Mouse (Mus musculus) WW6 (cell line): ENCODE measurements around the gene Arfgap2.
A peak's percentile ranks its signal among the peaks of the same experiment; 100 is the strongest.
"Not testable (repeated sequence)": the region's sequence is repeated elsewhere in the genome, so short reads cannot be mapped to it uniquely, and the experiment has no call there.

Experiments used
- DNase-seq: peaks from one replicate; pipeline ENCODE4 v3.0.0-alpha.2; 2013; ENCODE audit warnings: low read depth, low spot score

Gene Arfgap2

GRCm38 (mm10) chr2:91264711-91265681, at the start of gene Arfgap2:
Gene Arfgap2 (plus strand): TSS chr2:91264974.
- peak; percentile 85 for DNase-seq

DNA sequence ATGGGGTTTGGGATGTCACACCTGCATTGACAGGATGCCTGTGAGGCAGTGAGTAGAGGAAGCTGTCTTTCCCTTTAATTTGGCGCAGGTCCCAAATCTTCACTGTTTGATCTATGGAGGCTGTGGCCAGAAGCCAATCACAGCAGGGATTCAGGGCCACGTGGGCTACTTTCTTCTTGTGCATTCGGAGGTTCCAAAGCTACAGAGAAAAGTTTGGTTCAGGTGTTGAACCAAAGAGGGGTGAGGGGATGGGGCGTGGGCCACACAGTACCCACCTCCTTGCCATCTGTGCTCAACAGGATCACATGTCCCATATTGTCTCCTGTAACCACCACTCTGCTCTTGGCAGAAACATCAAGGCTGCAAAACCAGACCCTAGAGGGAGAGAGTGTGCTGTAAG, 47.7 kb upstream of the Arfgap2 start:
- no peak for DNase-seq

DNA sequence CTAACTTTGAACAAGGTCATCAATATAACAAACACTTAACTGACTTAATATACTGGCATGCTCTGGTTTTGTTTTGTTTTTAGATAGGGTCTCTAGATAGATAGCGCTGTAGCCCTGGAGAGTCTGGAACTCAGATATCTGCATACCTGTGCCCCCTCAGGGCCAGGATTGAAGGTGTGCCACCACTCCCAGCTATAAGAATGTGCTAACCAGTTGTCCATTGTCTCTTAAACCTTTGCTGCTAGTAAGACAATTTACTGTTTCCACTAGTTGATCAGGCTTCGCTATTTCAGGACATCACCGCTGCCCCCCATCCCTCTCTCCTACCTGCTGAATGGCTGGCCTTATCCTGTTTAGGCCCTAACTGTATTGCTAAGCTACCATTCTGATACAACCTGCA, 44.3 kb upstream of the Arfgap2 start:
- DNase-seq: no peak

DNA sequence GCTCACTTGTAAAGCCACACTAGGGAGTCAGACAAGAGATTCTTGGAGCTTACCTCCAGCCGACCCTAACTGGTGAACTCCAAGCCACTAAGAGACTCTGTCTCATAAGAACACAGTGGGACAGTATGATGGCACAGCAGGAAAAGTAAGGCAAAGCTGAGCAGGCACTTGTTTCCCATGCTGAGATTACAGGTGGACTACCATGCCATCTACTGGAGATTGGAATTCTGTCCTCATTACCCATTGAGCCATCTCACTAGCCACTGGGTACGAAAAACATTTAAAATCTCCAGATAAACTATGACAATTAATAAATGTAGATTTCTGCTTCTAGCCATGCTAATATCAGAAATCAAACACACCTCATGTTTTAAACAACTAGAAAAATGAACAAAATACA, 41.2 kb upstream of the Arfgap2 start:
- no peak for DNase-seq

DNA sequence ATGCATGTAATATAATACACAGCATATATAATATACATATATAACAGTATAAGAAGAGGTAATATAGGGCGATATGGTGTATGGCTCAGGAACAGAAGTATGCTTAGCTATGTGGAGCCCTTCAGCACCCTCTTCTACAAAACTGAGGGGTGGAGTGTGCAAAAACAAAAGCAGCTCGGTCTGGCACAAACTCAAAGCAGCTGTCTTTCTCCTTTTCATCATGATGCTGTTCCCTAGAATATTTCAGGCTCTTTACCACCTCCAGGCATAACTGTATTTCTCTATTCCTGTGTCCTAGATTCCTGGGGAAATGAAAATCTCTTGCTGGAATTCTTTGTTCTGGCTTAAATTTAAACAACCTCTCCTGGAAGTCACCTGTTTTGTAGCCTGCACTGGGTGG, 35.0 kb upstream of the Arfgap2 start:
- no peak for DNase-seq

- DNase-seq: peak; percentile 90
These were observed 27.9 kb upstream of the Arfgap2 start, which contains the start of gene Ddb2 for GRCm38 (mm10) chr2:91236601-91237510. Gene Ddb2 (minus strand): TSS chr2:91236982.

DNA sequence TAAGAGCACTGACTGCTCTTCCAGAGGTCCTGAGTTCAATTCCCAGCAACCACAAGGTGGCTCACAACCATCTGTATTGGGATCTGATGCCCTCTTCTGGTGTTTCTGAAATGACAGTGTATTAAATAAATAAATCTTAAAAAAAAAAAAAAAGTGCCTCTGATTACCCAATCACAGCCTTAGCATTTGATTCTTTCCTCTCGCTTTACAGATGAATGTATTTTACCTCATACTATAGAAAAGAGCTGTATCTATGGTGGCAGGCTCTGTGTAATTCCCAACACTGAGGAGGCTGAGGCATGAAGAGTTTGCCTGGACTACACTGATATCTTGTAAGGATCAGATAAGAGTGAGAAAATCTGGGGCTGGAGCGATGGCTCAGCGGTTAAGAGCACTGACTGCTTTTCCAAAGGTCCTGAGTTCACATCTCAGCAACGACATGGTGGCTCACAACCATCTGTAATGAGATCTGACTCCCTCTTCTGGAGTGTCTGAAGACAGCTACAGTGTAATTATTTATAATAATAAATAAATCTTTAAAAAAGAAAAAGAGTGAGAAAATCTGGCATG, 27.2 kb upstream of the Arfgap2 start:
- DNase-seq: not testable (repeated sequence)

GRCm38 (mm10) chr2:91242547-91242946, 22.2 kb upstream of the Arfgap2 start:
- DNase-seq: no peak

- no peak for DNase-seq
These were observed 21.4 kb upstream of the Arfgap2 start for GRCm38 (mm10) chr2:91243416-91243815.

GRCm38 (mm10) chr2:91244557-91245228, 20.1 kb upstream of the Arfgap2 start:
- DNase-seq: no peak

- no peak for DNase-seq
These were observed 16.4 kb upstream of the Arfgap2 start for GRCm38 (mm10) chr2:91248366-91248765.

DNA sequence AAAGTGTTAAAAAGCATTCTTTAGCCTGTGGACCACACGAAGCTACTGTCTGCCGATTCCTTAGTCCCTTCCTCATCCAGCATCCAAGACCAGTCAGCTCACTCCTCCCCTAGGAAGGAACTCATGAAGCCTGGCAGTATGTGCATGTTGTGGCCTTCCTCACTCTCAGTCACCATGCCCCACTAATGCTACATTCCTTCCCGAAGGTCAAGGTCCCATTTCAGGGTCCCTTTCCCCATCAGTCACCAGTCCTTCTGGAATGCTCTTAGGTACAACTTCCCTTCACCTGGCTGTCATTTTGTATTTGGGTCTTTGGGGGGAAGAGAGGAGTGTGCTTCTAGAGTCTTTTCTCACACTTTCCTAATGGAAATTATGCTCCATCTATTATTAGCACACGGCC, 12.8 kb upstream of the Arfgap2 start:
- no peak for DNase-seq

- no peak for DNase-seq
These were observed 12.3 kb upstream of the Arfgap2 start for GRCm38 (mm10) chr2:91252512-91252911.

- no peak for DNase-seq
These were observed 9.9 kb upstream of the Arfgap2 start for GRCm38 (mm10) chr2:91254725-91255380.

DNA sequence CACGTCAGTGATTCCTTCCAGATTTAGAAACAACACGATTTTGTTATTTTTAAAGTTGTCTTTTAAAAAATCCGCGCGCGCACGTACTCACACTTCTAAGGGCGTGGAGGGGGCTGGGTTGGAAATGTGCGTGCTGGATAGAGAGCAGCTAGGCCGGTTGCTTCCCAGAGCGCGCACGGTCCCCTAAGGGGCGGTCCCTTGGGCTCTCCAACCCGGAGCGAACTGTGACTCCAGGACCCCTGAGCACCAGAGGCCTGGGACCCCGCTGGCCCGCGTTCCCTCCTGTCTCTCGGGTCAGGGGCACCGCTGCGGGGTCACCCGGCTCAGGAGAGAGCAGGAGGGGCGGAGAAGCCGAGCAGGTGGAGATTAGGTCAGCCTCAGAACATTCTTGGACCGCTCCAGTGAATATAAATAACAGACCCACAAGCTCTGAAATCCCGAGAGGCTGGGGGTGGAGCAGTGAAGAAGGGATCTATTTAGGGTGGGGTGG, 9.1 kb upstream of the Arfgap2 start, which contains the start of gene Pacsin3:
Gene Pacsin3, plus strand, starts transcription at position 294 of the 490 bp plus-strand sequence.
- DNase-seq: no peak

GRCm38 (mm10) chr2:91256256-91257125, 8.3 kb upstream of the Arfgap2 start:
- DNase-seq: no peak

DNA sequence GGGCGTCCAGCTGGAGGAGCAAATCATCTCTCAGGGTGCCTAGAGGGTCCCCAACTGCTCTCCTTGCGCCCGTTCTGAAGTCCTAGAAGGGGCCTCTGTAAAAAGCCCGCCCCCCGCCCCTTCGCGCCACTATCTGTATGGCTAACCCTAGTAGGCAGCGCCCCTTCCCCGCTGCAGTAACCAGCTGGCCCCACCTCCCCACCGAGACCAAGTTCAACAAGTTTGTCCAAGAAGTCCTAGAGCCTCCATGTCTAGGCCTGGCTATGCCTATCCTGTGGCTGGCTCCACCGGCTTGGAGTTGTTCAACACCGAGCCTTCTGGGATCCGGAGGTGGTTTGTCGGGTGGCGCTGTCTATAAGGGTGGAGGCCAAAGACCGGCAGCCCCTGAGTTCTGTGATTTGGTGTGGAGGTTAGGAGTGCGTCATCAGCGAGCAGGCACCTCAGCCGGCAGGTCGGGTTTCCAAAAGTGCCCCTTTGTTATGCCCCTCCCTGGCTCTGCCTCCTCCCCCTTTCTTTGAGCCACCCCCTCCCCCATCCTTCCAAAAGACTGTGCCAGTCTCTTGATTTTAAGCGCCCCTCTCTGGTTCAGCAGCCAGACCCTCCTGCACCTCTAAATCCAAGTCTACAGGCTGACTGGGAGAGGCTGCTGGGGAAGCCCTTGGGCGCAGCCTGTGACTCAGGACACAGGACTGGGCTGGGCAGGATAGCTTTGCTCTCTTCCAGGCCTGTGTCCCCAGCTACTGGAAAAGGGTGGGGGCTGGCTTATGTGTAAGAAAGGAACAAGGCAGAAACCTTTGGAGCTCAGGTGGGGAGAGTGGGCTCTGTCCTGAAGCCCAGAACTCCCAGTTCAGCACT, 7.4 kb upstream of the Arfgap2 start:
- DNase-seq: peak; percentile 40

- DNase-seq: no peak
These were observed 6.7 kb upstream of the Arfgap2 start for GRCm38 (mm10) chr2:91258054-91258453.

DNA sequence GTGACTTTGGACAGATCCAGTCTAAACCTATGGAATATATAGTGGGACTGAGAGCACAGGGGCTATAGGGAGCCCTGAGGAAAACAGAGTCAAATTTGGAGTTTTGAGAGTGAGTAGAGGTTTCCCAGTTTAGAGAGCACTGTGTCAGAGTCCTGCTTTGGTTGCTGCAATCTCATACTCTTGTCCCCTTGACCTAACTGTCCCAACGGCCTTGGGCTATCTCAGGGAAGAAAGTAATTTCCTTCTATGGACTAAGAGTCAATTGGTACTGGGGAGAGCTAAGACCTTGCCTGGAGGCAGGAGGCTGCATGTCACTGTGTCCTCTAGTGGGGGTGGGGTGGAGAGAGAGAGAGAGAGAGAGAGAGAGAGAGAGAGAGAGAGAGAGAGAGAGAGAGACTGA, 5.9 kb upstream of the Arfgap2 start:
- no peak for DNase-seq
